Mouse (Mus musculus) liver, postnatal 0 days (tissue): Measurements from ENCODE around the gene Bbx.

ENCODE experiments used
- CTCF ChIP-seq: sonication (generic); IDR thresholded peaks from 2 replicates; pipeline ENCODE4 v1.5.1; 2016; ENCODE audit warnings: antibody characterized with exemption, low read depth
- EP300 ChIP-seq: IDR thresholded peaks from 2 replicates; pipeline ENCODE4 v1.6.1; 2016; ENCODE audit warnings: antibody characterized with exemption, low read depth, mild to moderate bottlenecking

DNA sequence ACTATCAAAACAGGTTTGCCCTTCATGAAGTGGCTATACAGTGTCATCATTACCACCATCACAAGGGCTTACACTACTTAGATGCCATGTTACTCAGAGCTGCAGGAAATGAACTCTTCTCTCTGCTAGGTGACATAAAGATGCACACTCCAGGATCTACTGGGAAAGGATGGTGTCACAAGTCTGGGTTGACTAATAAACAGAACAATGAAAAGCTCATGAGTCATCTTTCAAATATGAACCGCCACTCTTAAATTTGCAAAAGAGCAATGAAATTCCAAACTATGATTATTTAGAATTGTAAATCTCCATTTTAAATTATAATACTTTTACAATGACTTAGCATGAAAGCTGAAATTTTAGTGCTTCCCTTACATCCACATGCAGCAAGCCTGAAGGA lies 129.6 kb downstream of the Bbx start:
- TF ChIP-seq CTCF (no peak), EP300 (no peak)
